Mouse (Mus musculus) gastrocnemius, adult 2 months (tissue): Measurements from ENCODE around the gene Ano4. TPM values are rescaled to one million over a fixed set of nuclear protein-coding genes. Genes with fewer than 3 reads are reported as not detected.
"Not testable (repeated sequence)": the region's sequence is repeated elsewhere in the genome, so short reads cannot be mapped to it uniquely, and the experiment has no call there.

ENCODE experiments used
- DNase-seq: peaks from one replicate; pipeline ENCODE4 v3.0.0; 2022
- H3K27ac ChIP-seq: fragments of 200-600 bp; 2 replicates; pipeline ENCODE4 v1.8.1; 2022; ENCODE audit warnings: mild to moderate bottlenecking
- H3K4me3 ChIP-seq: fragments of 200-600 bp; 2 replicates; pipeline ENCODE4 v1.8.1; 2022; ENCODE audit warnings: mild to moderate bottlenecking, moderate library complexity
- CTCF ChIP-seq: fragments of 200-600 bp; IDR thresholded peaks from 2 replicates; pipeline ENCODE4 v1.8.1; 2022; ENCODE audit warnings: antibody characterized with exemption, mild to moderate bottlenecking, moderate library complexity
- intact Hi-C: fragments of 180-260 bp; cut with DNase I; formaldehyde crosslinking; loops from one replicate; pipeline ENCODE4 v1.15.1; 2025
- total RNA-seq, 2 experiments: library from RNA; stranded (reverse); gene quantifications; 2 replicates each; pipeline ENCODE4 v1.2.3; 2021

The Ano4 gene
- total RNA-seq, 2 experiments from 2014 or later, result 0.66 to 1.3 TPM

DNA sequence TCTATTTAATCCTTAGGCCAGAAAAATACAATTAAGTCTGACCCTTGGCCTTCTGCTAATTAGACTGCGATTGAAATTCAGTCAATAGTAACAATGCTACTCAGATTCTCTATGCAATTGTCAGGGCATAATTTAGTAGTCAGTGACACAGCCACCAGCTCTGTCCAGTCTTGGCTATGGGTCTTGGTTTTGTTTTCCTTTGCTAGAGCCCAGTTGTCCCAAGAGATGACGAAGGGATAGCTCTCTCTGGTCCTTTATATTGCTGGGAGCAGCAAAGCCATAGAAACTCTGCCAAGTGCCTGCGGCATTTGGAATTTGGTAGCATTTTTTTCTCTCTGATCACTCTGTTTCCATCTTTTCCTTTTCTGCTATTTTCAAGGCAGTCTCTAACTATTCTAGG lies 288.7 kb downstream of the Ano4 start:
- DNase-seq, result no peak

DNA sequence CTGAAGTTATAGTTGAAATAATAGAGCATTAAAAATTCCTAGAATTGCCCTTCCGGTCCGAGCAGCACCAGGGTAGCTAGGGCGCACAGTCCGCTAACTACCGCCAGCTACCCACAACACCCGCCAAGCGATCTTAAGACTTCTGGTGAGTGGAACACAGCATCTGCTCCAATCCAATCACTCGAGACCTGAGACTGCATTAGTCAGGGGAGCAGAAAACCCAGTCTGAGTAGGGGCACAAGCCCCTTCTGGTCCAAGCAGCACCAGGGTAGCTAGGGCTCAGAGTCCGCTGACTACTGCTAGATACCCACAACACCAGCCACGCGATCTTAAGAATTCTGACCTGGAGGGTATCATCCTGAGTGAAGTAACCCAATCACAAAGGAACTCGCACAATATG lies 299.6 kb downstream of the Ano4 start:
- H3K27ac ChIP-seq, H3K4me3 ChIP-seq, DNase-seq, intact Hi-C loops: not testable (repeated sequence)

More for the DNA sequence above, 288.7 kb downstream of the Ano4 start:
- Histone ChIP-seq H3K27ac (no peak overlapping the region), H3K4me3 (no peak overlapping the region)
- no peak for TF ChIP-seq CTCF
- intact Hi-C loops, result no loop called here

- intact Hi-C loops, result no loop called here
- TF ChIP-seq CTCF, result no peak
- Histone ChIP-seq H3K27ac (no peak overlapping the region), H3K4me3 (no peak overlapping the region)
- no peak for DNase-seq
Observed at GRCm38 (mm10) chr10:89044166-89044565, 300.4 kb downstream of the Ano4 start.

DNA sequence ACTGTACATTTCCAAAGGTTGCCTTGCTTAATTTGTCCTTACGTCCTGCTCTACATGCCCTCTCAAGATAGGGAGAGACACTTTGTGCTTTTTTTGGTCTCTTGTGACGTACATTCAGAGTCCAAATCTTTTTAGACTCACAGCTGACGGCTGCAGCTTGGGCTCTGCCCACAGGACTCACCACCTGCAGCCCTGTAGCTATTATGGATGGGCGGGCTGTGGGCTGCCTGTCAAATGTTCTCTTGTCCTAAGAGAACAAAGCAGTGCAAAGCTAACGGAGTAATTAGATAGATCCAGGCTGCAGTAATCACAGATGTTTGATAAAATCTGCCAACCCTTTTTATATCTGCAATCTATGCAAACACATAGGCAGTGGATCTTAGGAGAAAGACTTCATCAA lies 325.6 kb downstream of the Ano4 start:
- intact Hi-C loops, result no loop called here
- DNase-seq, result no peak
- no peak for TF ChIP-seq CTCF

DNA sequence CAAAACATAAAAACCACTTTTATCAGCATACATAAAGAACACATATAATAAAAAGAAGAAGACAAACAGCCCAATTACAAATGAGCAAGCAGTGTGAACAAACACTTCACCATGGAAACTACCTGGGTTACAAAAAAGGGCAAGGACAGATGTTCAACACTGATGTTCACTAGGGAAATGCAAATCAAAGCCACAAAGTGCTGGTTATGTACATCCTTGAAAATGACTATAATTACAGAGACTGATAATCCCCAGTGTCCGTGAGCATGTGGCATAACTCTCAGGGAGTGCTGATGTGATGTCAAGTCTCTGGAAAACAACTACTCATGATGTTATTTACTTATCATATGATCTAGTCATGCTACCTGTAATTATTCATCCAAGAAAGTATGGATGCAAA lies 336.3 kb downstream of the Ano4 start:
- Histone ChIP-seq H3K27ac (no peak overlapping the region), H3K4me3 (no peak overlapping the region)
- TF ChIP-seq CTCF, result no peak
- no peak for DNase-seq
- intact Hi-C loops, result no loop called here

More for the DNA sequence above, 325.6 kb downstream of the Ano4 start:
- Histone ChIP-seq H3K27ac (no peak overlapping the region), H3K4me3 (no peak overlapping the region)

GRCm38 (mm10) chr10:89004518-89004917 lies 340.0 kb downstream of the Ano4 start:
- Histone ChIP-seq H3K4me3 (no peak overlapping the region), H3K27ac (no peak overlapping the region)
- intact Hi-C loops, result no loop called here
- DNase-seq, result no peak
- no peak for TF ChIP-seq CTCF

DNA sequence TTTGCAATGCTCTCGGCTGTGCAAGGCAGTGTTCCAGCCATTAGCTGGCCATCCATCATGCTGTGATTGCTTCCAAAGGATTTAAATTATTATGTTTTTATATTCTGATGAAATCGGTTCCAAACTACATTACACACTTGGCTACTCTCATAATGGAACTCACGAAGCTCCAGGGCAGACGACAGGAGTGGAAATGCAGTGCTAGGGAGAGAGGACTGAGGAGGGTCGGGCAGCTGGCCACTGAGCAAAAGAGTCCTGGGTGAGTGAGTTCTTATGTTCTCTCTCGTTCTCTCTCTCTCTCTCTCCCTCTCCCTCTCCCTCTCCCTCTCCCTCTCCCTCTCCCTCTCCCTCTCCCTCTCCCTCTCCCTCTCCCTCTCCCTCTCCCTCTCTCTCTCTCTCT lies 357.6 kb downstream of the Ano4 start:
- no peak for DNase-seq
- H3K4me3 ChIP-seq, result no peak overlapping the region
- H3K27ac ChIP-seq, result no peak overlapping the region
- no peak for TF ChIP-seq CTCF
- intact Hi-C loops, result no loop called here

- DNase-seq, result no peak
- H3K4me3 ChIP-seq, result no peak overlapping the region
- peak; percentile 23; the same call in 1 of the 2 replicates for TF ChIP-seq CTCF
- no peak overlapping the region for H3K27ac ChIP-seq
- intact Hi-C loops, result no loop called here
Observed at GRCm38 (mm10) chr10:88983444-88983843, 361.1 kb downstream of the Ano4 start.

DNA sequence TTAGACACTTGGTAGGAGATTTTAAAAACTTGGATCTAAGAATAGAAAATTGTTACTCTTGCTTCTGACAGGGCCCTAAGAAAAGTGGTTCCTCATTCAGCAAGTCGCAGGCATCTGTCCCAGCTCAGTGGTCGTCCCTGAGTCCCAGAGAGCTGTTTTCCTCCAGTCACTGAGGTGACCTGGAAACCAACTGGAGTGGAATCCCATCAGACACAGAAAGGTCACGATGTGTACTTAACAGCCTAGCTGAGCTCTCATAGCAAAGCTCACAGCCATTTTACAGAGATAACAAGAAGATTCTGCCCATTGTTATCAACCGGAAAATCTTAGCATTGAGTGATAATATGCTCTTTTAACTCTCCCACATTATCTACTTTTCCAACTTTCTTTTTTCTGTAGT lies 365.1 kb downstream of the Ano4 start:
- DNase-seq, result no peak
- TF ChIP-seq CTCF, result no peak
- Histone ChIP-seq H3K27ac (no peak overlapping the region), H3K4me3 (no peak overlapping the region)
- intact Hi-C loops, result no loop called here

- no peak for DNase-seq
- intact Hi-C loops, result no loop called here
- no peak for TF ChIP-seq CTCF
- Histone ChIP-seq H3K4me3 (no peak overlapping the region), H3K27ac (no peak overlapping the region)
Observed at GRCm38 (mm10) chr10:88978932-88979331, 365.6 kb downstream of the Ano4 start.

- no peak overlapping the region for H3K4me3 ChIP-seq
- H3K27ac ChIP-seq, result no peak overlapping the region
- no peak for DNase-seq
- intact Hi-C loops, result no loop called here
- no peak for TF ChIP-seq CTCF
Observed at GRCm38 (mm10) chr10:88970951-88971725, 373.4 kb downstream of the Ano4 start.

DNA sequence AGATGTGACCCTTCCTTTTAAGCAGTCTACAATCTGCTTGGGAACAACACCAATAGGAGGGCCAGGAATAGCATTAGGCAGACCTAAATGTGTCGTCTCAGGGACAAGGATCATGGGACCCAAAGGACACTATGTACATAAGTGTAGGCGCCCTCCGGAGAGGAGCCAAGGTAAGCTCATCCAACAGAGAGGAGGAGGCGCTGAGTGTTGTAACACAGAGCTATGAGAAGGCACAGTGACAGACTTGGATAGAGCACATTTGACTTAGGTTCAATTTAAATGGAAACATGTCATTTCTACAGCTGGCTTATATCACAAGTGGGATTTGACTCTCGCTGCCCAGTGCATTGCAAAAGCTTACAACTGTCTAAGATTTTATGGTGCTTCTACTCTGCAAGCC lies 376.0 kb downstream of the Ano4 start:
- no peak for TF ChIP-seq CTCF
- intact Hi-C loops, result no loop called here
- no peak overlapping the region for H3K27ac ChIP-seq
- no peak overlapping the region for H3K4me3 ChIP-seq
- no peak for DNase-seq

DNA sequence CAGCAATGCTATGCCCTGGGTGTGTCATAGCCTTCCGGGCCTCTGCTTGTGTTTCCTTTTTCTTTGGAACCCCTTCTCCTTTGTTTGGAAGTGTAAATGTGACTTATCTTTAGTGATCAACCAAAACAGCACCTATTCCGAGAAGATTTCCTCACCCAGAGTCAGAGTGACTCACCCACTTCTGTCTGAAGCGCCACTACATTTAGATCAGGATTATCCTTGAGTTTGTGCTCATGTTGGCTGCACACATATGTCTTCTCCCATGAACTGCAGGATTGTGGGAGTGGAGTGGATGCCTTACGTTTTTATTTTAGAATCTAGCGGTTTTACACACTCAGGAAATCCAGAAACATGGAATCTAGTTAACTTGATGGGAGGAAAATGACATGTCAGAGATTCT lies 383.8 kb downstream of the Ano4 start:
- intact Hi-C loops, result no loop called here
- no peak for TF ChIP-seq CTCF
- no peak overlapping the region for H3K27ac ChIP-seq
- DNase-seq, result no peak
- H3K4me3 ChIP-seq, result no peak overlapping the region

- intact Hi-C loops, result no loop called here
- Histone ChIP-seq H3K27ac (no peak overlapping the region), H3K4me3 (no peak overlapping the region)
- no peak for DNase-seq
- no peak for TF ChIP-seq CTCF
Observed at GRCm38 (mm10) chr10:88950297-88950653, 394.3 kb downstream of the Ano4 start.
